Mouse (Mus musculus) C2C12 (cell line): ENCODE measurements around the gene Alpk3.

Experiments used
- CEBPB ChIP-seq: IDR thresholded peaks from one replicate; pipeline ENCODE4 v1.6.1; 2011; ENCODE audit warnings: low read depth, mild to moderate bottlenecking, control low read depth, moderate library complexity
- CTCF ChIP-seq: IDR thresholded peaks from one replicate; pipeline ENCODE4 v1.5.1; 2011; ENCODE audit not compliant: control insufficient read depth, insufficient read depth, insufficient read length
- MAX ChIP-seq: IDR thresholded peaks from one replicate; pipeline ENCODE4 v1.6.1; 2011; ENCODE audit warnings: mild to moderate bottlenecking, control low read depth
- MYOD1 ChIP-seq: IDR thresholded peaks from one replicate; pipeline ENCODE4 v1.6.1; 2011; ENCODE audit warnings: low read depth; ENCODE audit not compliant: control insufficient read depth, insufficient read length
- MYOG ChIP-seq: IDR thresholded peaks from one replicate; pipeline ENCODE4 v1.6.1; 2011; ENCODE audit not compliant: control insufficient read depth, insufficient read length; ENCODE audit errors: extremely low read depth

DNA sequence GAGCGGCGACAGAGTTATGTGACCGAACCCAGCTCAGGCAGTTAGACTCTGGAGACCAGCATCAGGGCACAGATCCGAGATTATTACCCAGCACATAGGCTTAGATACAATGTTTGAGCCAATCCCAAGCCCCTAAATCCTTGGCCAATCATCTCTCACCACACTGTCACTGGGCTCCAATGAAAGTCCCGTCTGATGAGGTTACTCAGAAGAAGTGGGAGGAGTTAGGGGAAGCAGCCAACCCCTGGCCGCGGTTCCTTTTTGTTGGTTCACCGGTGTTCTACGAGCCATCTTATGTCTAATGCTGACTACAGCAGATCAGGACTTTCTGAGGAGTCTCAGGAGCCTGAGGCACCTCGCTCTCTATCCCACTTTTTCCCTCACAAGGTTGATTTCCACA is 94.9 kb downstream of the Alpk3 start:
- TF ChIP-seq CTCF (no peak), MAX (no peak), MYOD1 (no peak), CEBPB (no peak), MYOG (no peak)
